Mouse (Mus musculus) testis, adult 2 months (tissue): ENCODE data around the gene Cd274.

Experiments
- CTCF ChIP-seq: fragments of 200-500 bp; IDR thresholded peaks from 2 replicates; pipeline ENCODE4 v1.5.1; 2012; ENCODE audit warnings: low read depth, mild to moderate bottlenecking, inconsistent platforms, low read length, moderate library complexity; ENCODE audit not compliant: control insufficient read depth, insufficient read depth, insufficient replicate concordance
- POLR2A ChIP-seq: fragments of 200-500 bp; IDR thresholded peaks from 2 replicates; pipeline ENCODE4 v1.6.1; 2012; ENCODE audit warnings: low read depth, mild to moderate bottlenecking, inconsistent platforms, low read length, moderate library complexity; ENCODE audit not compliant: control insufficient read depth

GRCm38 (mm10) chr19:29345636-29346035, 21.6 kb upstream of the Cd274 start:
- TF ChIP-seq CTCF: no peak
- TF ChIP-seq POLR2A: no peak
